Mouse (Mus musculus) neural tube, embryonic 15.5 days (tissue): ENCODE data around the gene Trak2. TPM values are rescaled to one million over a fixed set of nuclear protein-coding genes. Genes with fewer than 3 reads are reported as not detected.

Experiments
- ATAC-seq: fragments of 200-750 bp; cut with Nextera tagmentation; 2 replicates; pipeline ENCODE4 v1.8.0; 2017; ENCODE audit warnings: mild to moderate bottlenecking, moderate TSS enrichment, moderate library complexity; ENCODE audit not compliant: low FRiP score
- H3K27ac ChIP-seq: fragments of 300-500 bp; sonication (generic); replicated peaks from 2 replicates; pipeline ENCODE4 v1.5.1; 2015; ENCODE audit warnings: mild to moderate bottlenecking, inconsistent platforms
- H3K27me3 ChIP-seq: fragments of 300-500 bp; sonication (generic); replicated peaks from 2 replicates; pipeline ENCODE4 v1.6.1; 2015; ENCODE audit warnings: inconsistent platforms
- H3K36me3 ChIP-seq: fragments of 300-500 bp; sonication (generic); 2 replicates; pipeline ENCODE4 v1.6.1; 2015; ENCODE audit warnings: inconsistent platforms
- H3K4me1 ChIP-seq: fragments of 300-500 bp; sonication (generic); 2 replicates; pipeline ENCODE4 v1.6.1; 2015; ENCODE audit warnings: inconsistent platforms
- H3K4me2 ChIP-seq: fragments of 300-500 bp; sonication (generic); 2 replicates; pipeline ENCODE4 v1.6.1; 2015; ENCODE audit warnings: inconsistent platforms, mild to moderate bottlenecking, moderate library complexity
- H3K4me3 ChIP-seq: fragments of 300-500 bp; sonication (generic); replicated peaks from 2 replicates; pipeline ENCODE4 v1.5.1; 2015; ENCODE audit warnings: mild to moderate bottlenecking, inconsistent platforms
- H3K9ac ChIP-seq: fragments of 300-500 bp; sonication (generic); replicated peaks from 2 replicates; pipeline ENCODE4 v1.6.1; 2015; ENCODE audit warnings: mild to moderate bottlenecking, inconsistent platforms
- H3K9me3 ChIP-seq: fragments of 300-500 bp; sonication (generic); replicated peaks from 2 replicates; pipeline ENCODE4 v1.6.1; 2016; ENCODE audit warnings: inconsistent platforms
- WGBS: fragments of 180-500 bp; shearing (Covaris S2); methylation state at CpG from one replicate; pipeline ENCODE4 v1.1.7; 2015; ENCODE audit warnings: mixed read lengths; 5-methylcytosine and 5-hydroxymethylcytosine counted together
- polyA plus RNA-seq: library from polyadenylated mRNA; unstranded; fragments of >200 nt; fragmentation: Nextera tagmentation; extraction: Ambion mirVana; gene quantifications from 2 replicates; pipeline ENCODE4 v1.2.1, GENCODE M21; 2015

Trak2 gene
- polyA plus RNA-seq, 1 experiment from 2014 or later, result 13.9 TPM

DNA sequence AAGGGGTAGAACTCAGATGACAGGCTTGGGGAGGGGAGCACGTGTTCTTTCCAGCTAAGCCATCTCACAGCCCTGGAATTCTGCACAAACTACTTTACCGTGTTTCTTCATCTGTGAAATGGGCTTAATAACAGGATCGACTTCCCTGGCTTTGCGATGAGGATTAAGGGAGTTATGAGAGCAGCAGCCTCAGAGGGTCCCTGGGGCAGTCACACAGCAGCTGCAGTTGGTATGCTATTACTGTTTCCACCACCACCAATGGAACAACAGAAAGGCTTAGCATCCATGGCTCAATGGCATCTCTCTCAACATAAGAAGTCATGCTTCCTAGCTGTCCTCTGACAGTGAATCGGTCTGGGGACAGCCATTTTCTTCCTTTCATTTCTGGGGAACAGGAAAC is 20.7 kb downstream of the Trak2 start:
- no peak for ATAC-seq
- Histone ChIP-seq H3K4me1 (0 out of 2 replicates have a peak, but pooled peaks cover 8% of the 10 kb centered on the region), H3K9ac (no peak overlapping the region), H3K27ac (no peak overlapping the region), H3K36me3 (no peaks in the 10 kb centered on the region), H3K4me3 (no peak overlapping the region), H3K4me2 (no peak overlapping the region), H3K9me3 (no peaks in the 10 kb centered on the region), H3K27me3 (no peaks in the 10 kb centered on the region)
- WGBS, result 84% methylated on average over 5 of the region's 5 CpGs

DNA sequence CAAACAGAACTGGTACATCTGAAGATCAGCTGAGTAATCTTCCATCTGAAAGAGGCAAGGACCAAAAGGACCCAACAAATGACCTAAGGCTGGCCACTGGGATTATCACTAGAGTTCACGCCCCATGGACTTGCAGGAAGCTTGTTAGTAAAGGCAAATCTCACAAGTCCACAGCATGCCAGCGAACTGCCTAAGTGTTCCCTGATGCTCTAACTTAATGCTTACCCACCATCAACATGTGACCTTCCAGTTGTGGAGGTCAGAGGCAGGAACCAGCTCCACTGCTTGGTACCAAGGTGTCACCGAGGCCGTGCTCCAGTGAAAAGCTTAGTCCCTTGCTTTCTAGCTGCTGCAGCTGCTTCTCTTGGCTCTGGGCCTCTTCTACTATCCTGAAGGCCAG is 21.4 kb downstream of the Trak2 start:
- no peak for ATAC-seq
- Histone ChIP-seq H3K4me2 (no peak overlapping the region), H3K9ac (no peak overlapping the region), H3K36me3 (no peaks in the 10 kb centered on the region), H3K4me3 (no peak overlapping the region), H3K27me3 (no peaks in the 10 kb centered on the region), H3K9me3 (no peaks in the 10 kb centered on the region), H3K27ac (no peak overlapping the region), H3K4me1 (0 out of 2 replicates have a peak, but pooled peaks cover 4% of the 10 kb centered on the region)
- 83% methylated on average over 4 of the region's 4 CpGs for WGBS

DNA sequence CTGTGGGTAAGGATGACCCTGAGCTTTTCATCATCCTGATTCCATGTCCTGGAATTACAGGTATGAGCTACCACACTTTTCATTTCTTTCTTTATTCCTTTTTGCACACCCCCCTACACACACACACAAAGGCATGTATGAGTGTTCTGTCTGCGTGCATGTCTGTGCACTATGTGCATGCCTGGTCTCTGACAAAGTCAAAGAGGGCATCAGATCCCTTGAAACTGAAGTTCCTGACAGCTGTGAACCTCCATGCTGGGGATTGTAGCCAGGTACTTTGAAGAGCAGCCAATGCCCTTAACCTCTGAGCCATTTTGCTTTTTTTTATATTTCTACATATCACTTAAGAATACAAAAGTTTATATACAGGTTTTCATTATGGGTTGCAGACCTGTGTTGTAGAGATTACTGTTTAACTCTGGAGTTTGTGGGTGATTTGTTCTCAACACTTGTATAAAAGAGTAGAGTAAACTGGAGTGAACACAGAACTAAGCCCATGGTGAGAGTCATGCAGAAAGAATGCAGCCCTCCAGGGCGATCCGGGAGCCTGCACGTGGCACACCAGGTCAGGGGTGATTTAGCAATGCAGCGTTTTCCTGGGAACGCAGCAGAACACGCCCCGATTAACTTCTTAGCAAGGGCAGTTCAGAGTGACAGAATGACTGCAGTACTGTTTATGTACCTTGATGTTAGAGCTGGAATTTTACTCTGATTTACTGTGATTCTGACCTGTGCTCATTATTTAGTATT is 22.2 kb downstream of the Trak2 start:
- WGBS, result 54% methylated on average over 8 of the region's 8 CpGs
- 0 out of 2 replicates have a peak, but pooled peaks cover 4% of the 10 kb centered on the region for H3K4me1 ChIP-seq

DNA sequence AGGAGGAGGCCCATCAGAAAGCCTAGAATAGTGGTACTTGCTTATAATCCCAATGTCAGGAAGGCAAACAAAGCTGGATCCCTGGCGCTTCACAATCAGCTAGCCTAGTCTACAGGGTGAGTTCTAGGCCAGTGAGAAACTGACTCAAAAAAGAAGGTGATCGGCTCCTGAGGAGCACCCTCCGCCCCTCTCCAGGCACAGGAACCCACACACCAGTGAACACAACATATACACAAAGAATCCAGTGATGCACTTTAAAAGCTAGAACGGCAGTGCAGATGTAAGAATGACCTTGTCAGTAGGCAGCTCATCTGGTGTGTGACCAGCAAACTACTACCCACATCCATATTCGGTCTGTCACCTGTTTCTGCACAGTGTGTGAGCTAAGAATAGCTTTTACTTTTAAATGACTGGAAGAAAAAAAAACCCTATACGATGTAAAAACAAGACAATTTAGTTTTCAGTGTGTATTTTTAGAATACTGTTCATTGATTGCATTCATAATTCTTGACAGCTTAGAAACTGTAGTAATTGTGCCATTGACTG is 23.6 kb downstream of the Trak2 start:
- 86% methylated on average over 6 of the region's 6 CpGs for WGBS

More for the DNA sequence above, 22.2 kb downstream of the Trak2 start:
- no peak overlapping the region for H3K4me2 ChIP-seq
- no peak overlapping the region for H3K4me3 ChIP-seq
- no peaks in the 10 kb centered on the region for H3K27me3 ChIP-seq
- H3K9ac ChIP-seq, result no peak overlapping the region
- no peaks in the 10 kb centered on the region for H3K9me3 ChIP-seq
- peaks cover 4% of the 10 kb centered on the region; the same call in 1 of the 2 replicates for H3K36me3 ChIP-seq
- no peak overlapping the region for H3K27ac ChIP-seq
- no peak for ATAC-seq

DNA sequence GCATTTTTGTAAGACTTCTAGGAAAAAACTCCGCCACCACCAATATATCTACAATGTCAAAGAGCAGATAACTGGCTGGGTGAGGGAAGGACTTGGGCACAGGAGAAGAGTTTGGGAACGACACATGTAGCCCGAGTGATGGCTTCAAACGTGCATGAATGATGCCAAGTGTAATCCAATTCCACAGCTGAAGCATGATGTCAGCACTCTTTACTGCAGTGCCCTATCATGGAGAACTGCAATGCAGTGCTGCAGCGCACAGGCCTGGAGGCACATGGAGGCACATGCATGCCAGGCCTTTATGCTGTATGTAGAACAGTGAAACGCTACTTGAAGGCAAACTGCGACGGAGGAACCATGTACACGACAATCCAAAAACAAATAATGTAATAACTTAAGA is 26.5 kb downstream of the Trak2 start:
- Histone ChIP-seq H3K27me3 (no peaks in the 10 kb centered on the region), H3K9ac (no peak overlapping the region), H3K36me3 (peaks cover 21% of the 10 kb centered on the region), H3K4me3 (no peak overlapping the region), H3K4me2 (no peak overlapping the region), H3K27ac (no peak overlapping the region), H3K4me1 (no peaks in the 10 kb centered on the region), H3K9me3 (no peaks in the 10 kb centered on the region)
- no peak for ATAC-seq
- WGBS, result 94% methylated on average over 9 of the region's 9 CpGs

More for the DNA sequence above, 23.6 kb downstream of the Trak2 start:
- peaks cover 18% of the 10 kb centered on the region for H3K36me3 ChIP-seq
- no peaks in the 10 kb centered on the region for H3K9me3 ChIP-seq
- no peak overlapping the region for H3K27ac ChIP-seq
- no peak overlapping the region for H3K9ac ChIP-seq
- H3K4me2 ChIP-seq, result no peak overlapping the region
- H3K27me3 ChIP-seq, result no peaks in the 10 kb centered on the region
- no peak for ATAC-seq
- no peak overlapping the region for H3K4me3 ChIP-seq
- H3K4me1 ChIP-seq, result 0 out of 2 replicates have a peak, but pooled peaks cover 4% of the 10 kb centered on the region

DNA sequence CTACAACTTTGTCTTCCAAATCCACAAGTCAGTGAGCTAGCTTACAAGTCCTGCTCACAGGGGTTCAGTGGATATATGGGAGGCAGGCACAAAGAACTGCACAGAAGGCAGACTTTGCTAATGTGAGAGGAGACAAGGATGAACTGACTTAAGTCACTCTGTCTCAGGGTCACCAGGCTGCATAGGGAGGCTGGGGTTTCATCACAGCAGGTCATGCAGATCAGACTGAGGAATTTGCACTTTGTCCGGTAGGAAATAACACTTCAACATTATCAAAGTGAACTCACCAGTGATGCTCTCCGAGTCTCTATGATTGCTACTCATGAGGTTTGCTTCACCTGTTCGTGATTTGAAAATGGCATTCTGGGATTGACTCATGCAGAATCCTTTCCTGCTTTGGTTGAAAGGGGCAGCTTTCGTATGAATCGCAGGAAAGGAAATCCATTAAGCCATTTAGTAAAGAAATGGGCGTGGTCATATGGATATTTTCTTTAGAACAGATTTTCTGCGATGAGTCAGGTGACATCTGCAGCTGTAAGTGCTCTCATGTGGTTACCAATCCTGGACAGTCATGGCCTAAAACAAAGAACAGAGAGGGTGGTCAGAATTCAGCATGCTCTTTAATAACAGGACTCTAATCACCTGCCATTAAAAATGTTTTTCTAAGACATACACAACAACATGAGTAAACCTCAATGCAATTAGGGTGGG is 27.1 kb downstream of the Trak2 start:
- Histone ChIP-seq H3K36me3 (peaks cover 21% of the 10 kb centered on the region), H3K4me3 (no peak overlapping the region), H3K9ac (no peak overlapping the region), H3K4me2 (no peak overlapping the region), H3K4me1 (no peaks in the 10 kb centered on the region), H3K27me3 (no peaks in the 10 kb centered on the region), H3K27ac (no peak overlapping the region), H3K9me3 (no peaks in the 10 kb centered on the region)
- no peak for ATAC-seq
- WGBS, result 92% methylated on average over 7 of the region's 7 CpGs

DNA sequence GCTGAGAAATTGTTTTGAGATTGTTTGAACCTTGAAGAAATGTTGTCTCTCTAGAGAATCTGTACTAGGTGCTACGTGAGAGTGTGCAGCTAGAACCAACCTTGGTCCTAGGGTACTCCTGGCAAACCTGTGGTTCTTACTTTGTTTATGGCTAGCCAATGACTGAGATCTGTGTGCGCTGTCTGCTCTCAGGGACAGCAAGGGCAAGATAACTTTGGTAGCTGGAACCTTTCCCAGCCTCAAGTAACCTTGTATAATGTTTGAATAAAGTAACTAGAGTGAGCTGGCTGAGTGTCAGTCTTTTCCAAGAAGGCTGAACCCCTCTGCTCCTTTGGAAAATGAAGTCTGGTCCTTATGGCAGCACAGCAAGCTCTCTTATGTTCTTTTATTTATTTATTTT is 27.7 kb downstream of the Trak2 start:
- H3K4me1 ChIP-seq, result no peaks in the 10 kb centered on the region
- 99% methylated on average over 2 of the region's 2 CpGs for WGBS
- H3K9ac ChIP-seq, result no peak overlapping the region
- H3K4me3 ChIP-seq, result no peak overlapping the region
- H3K4me2 ChIP-seq, result no peak overlapping the region
- H3K36me3 ChIP-seq, result peaks cover 21% of the 10 kb centered on the region
- no peak overlapping the region for H3K27ac ChIP-seq
- ATAC-seq, result no peak
- H3K9me3 ChIP-seq, result no peaks in the 10 kb centered on the region
- no peaks in the 10 kb centered on the region for H3K27me3 ChIP-seq

DNA sequence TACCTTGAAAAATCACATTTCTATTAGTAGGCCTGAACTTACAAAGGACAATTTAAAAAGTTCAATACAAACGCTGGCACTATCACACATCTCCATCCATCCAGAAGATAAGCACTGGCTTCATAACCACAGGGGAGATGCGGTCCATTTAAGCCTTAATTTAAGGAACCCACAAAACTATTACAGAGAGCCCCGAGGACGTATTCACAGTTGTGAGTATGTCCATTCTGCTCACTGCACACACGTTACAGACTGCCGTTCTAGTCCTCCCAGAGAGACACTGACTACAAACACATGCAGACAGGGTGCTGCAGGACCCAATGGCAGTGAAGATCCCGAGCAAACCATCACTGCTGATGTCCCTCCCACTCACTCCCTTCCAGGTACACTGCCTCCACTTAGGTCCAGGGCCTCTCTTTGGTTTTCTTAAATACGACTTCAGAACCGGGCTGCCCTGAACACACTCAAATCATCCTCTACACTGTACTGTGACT is 35.6 kb downstream of the Trak2 start:
- Histone ChIP-seq H3K9ac (no peak overlapping the region), H3K9me3 (no peaks in the 10 kb centered on the region), H3K36me3 (peaks cover 8% of the 10 kb centered on the region), H3K4me2 (no peak overlapping the region), H3K27ac (no peak overlapping the region), H3K4me3 (no peak overlapping the region), H3K4me1 (no peaks in the 10 kb centered on the region), H3K27me3 (no peaks in the 10 kb centered on the region)
- WGBS, result 84% methylated on average over 9 of the region's 9 CpGs
- ATAC-seq, result no peak

DNA sequence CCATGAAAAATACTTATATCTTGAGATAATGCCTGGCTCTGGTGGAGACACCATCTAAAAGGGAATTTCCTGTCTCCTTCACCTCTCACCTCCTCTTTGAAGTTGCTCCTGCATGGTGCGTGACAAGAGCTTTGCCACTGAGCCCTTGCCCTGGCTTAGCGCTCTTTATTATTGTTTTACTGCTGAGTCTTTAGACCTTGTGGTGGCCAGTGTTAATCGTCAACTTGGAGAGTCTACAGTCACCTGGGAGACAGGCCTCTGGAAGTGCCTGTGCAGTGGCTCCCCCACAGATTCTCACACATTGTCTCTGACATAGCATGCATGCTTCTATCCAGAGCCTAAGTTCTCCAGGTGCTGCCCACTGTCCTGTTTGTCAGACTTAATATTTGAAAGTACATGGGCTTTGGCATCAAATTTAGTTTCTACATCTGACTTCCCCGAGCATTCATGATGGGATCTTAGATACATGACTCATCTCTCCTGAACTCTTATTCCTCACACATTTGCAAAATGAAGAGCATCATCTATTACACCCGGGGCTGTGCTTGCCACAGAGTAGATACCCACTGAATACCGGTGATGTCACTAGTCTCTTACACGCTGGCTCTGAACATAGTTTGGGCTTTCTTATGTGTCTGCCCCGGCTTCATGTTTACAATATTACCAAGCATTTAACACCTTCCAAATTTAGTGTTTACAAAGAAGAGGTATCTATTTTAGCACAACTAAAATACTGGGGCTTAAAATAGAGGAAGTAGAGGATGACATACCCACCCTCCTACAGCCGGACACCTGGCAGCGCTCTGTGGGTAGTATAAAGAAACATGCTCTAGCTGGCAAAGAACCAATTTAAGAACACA is 36.3 kb downstream of the Trak2 start:
- H3K9ac ChIP-seq, result no peak overlapping the region
- 94% methylated on average over 10 of the region's 10 CpGs for WGBS
- peaks cover 8% of the 10 kb centered on the region for H3K36me3 ChIP-seq
- H3K4me2 ChIP-seq, result no peak overlapping the region
- no peak for ATAC-seq
- no peak overlapping the region for H3K27ac ChIP-seq
- H3K4me3 ChIP-seq, result no peak overlapping the region
- no peaks in the 10 kb centered on the region for H3K9me3 ChIP-seq
- H3K27me3 ChIP-seq, result no peaks in the 10 kb centered on the region
- no peaks in the 10 kb centered on the region for H3K4me1 ChIP-seq

DNA sequence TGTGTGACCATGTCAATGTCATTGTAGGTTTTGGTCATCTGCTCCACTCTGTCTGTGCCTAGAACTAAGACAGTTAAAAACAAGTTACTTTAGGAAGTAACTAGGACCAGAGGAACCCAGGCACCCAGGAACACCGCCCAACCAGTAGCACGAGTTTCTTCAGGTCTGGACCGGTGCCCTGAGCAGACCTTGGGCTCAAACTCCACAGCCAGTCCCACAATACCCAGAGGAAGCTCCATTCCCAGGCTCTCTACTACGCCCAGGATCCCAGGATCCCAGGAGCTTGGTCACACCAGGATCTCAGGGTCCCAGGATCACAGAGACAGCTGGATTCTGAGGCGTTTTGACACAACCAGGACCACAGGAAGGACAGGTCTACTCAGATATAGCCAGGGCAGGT is 46.6 kb downstream of the Trak2 start:
- Histone ChIP-seq H3K9ac (no peak overlapping the region), H3K4me3 (no peak overlapping the region), H3K27me3 (no peaks in the 10 kb centered on the region), H3K4me2 (no peak overlapping the region), H3K27ac (no peak overlapping the region), H3K36me3 (peaks cover 31% of the 10 kb centered on the region), H3K4me1 (no peaks in the 10 kb centered on the region), H3K9me3 (0 out of 2 replicates have a peak, but pooled peaks cover 2% of the 10 kb centered on the region)
- 96% methylated on average over 5 of the region's 5 CpGs for WGBS
- no peak for ATAC-seq

DNA sequence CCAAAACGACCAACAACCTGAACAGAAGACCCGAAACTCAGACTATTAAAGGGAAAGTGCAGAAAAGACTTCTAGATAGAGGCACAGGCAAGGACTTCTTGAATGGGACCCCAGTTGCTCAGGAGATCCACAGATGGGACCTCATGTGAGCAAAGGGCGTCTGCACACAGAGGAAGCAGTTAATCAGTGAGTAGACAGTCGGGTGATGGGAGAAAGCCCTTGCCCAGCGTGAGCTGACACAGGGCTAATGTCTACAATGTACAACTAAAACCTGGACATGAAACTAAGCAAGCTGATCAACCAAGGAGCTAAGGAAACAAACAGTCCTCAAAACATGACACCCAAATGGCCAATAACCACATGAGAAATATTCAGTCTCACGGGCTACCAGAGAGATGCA is 55.7 kb downstream of the Trak2 start:
- no peak overlapping the region for H3K27ac ChIP-seq
- no peaks in the 10 kb centered on the region for H3K4me1 ChIP-seq
- no peaks in the 10 kb centered on the region for H3K9me3 ChIP-seq
- no peaks in the 10 kb centered on the region for H3K27me3 ChIP-seq
- ATAC-seq, result no peak
- no peak overlapping the region for H3K4me3 ChIP-seq
- no peak overlapping the region for H3K4me2 ChIP-seq
- H3K9ac ChIP-seq, result no peak overlapping the region
- peaks cover 79% of the 10 kb centered on the region for H3K36me3 ChIP-seq
- WGBS, result 83% methylated on average over 6 of the region's 6 CpGs
